Mouse (Mus musculus): ENCODE measurements at regions not wholly inside any gene's neighbourhood (a gene's known extent, or its start where the extent isn't known, plus 50 kb on each side); places are given as distances from the start of the nearest gene placed in this dataset.
A peak's percentile ranks its signal among the peaks of the same experiment; 100 is the strongest.

- H3K36me3 ChIP-seq (ENCODE audit: insufficient read depth, low read length) = no peaks in the 10 kb centered on the region
- H3K9ac ChIP-seq (replicated peaks; ENCODE audit: low read length, poor library complexity, severe bottlenecking) = no peak overlapping the region
- H3K27ac ChIP-seq (ENCODE audit: low read depth, low read length) = no peak overlapping the region
Observed at GRCm38 (mm10) chr1:98714307-98714706, 293.4 kb downstream of the Slco6d1 start.

GRCm38 (mm10) chr1:98720595-98720994 is 299.7 kb downstream of the Slco6d1 start:
- Histone ChIP-seq H3K9me3 (ENCODE audit: low read length) (no peaks in the 10 kb centered on the region), H3K27me3 (ENCODE audit: insufficient read depth, low read length) (no peaks in the 10 kb centered on the region), H3K36me3 (ENCODE audit: insufficient read depth, low read length) (no peaks in the 10 kb centered on the region), H3K4me1 (ENCODE audit: insufficient read depth, low read length) (no peaks in the 10 kb centered on the region), H3K27ac (ENCODE audit: low read depth, low read length) (no peak overlapping the region), H3K4me3 (ENCODE audit: low read depth, low read length) (no peak overlapping the region), H3K9ac (replicated peaks; ENCODE audit: low read length, poor library complexity, severe bottlenecking) (no peak overlapping the region), H3K4me2 (ENCODE audit: low read depth, low read length, poor library complexity, severe bottlenecking) (no peak overlapping the region)
- no peak for DNase-seq (ENCODE audit: low spot score)
- no peak for TF ChIP-seq CTCF (IDR thresholded peaks at IDR 0.05)
- ATAC-seq (ENCODE audit: low FRiP score) = no peak
- 86% methylated on average over 1 of the region's 1 CpGs for WGBS

More at GRCm38 (mm10) chr1:98714307-98714706, 293.4 kb downstream of the Slco6d1 start:
- 81% methylated on average over 1 of the region's 1 CpGs for WGBS
- Histone ChIP-seq H3K4me2 (ENCODE audit: low read depth, low read length, poor library complexity, severe bottlenecking) (no peak overlapping the region), H3K4me1 (ENCODE audit: insufficient read depth, low read length) (no peaks in the 10 kb centered on the region), H3K4me3 (ENCODE audit: low read depth, low read length) (no peak overlapping the region), H3K9me3 (ENCODE audit: low read length) (no peaks in the 10 kb centered on the region), H3K27me3 (ENCODE audit: insufficient read depth, low read length) (no peaks in the 10 kb centered on the region)
- no peak for ATAC-seq (ENCODE audit: low FRiP score)
- no peak for TF ChIP-seq CTCF (IDR thresholded peaks at IDR 0.05)
- no peak for DNase-seq (ENCODE audit: low spot score)

GRCm38 (mm10) chr1:98727354-98728015 is 306.6 kb downstream of the Slco6d1 start:
- no peak for TF ChIP-seq CTCF (IDR thresholded peaks at IDR 0.05)
- DNase-seq (ENCODE audit: low spot score) = no peak
- ATAC-seq (ENCODE audit: low FRiP score) = no peak
- no peaks in the 10 kb centered on the region for H3K9me3 ChIP-seq (ENCODE audit: low read length)
- H3K4me1 ChIP-seq (ENCODE audit: insufficient read depth, low read length) = no peaks in the 10 kb centered on the region
- 92% methylated on average over 3 of the region's 3 CpGs for WGBS
- no peak overlapping the region for H3K4me2 ChIP-seq (ENCODE audit: low read depth, low read length, poor library complexity, severe bottlenecking)
- no peak overlapping the region for H3K9ac ChIP-seq (replicated peaks; ENCODE audit: low read length, poor library complexity, severe bottlenecking)
- H3K36me3 ChIP-seq (ENCODE audit: insufficient read depth, low read length) = no peaks in the 10 kb centered on the region
- no peak overlapping the region for H3K27ac ChIP-seq (ENCODE audit: low read depth, low read length)
- no peak overlapping the region for H3K4me3 ChIP-seq (ENCODE audit: low read depth, low read length)
- H3K27me3 ChIP-seq (ENCODE audit: insufficient read depth, low read length) = no peaks in the 10 kb centered on the region

GRCm38 (mm10) chr1:98748886-98749285 is 328.0 kb downstream of the Slco6d1 start:
- peak; percentile 81 for TF ChIP-seq CTCF (IDR thresholded peaks at IDR 0.05)
- no peak overlapping the region for H3K9ac ChIP-seq (replicated peaks; ENCODE audit: low read length, poor library complexity, severe bottlenecking)
- 0% methylated on average over 2 of the region's 2 CpGs for WGBS
- no peaks in the 10 kb centered on the region for H3K9me3 ChIP-seq (ENCODE audit: low read length)
- DNase-seq (ENCODE audit: low spot score) = peak; percentile 85
- no peak overlapping the region for H3K27ac ChIP-seq (ENCODE audit: low read depth, low read length)
- H3K36me3 ChIP-seq (ENCODE audit: insufficient read depth, low read length) = no peaks in the 10 kb centered on the region
- no peaks in the 10 kb centered on the region for H3K27me3 ChIP-seq (ENCODE audit: insufficient read depth, low read length)
- peak; percentile 74 for ATAC-seq (ENCODE audit: low FRiP score)
- H3K4me2 ChIP-seq (ENCODE audit: low read depth, low read length, poor library complexity, severe bottlenecking) = no peak overlapping the region
- no peaks in the 10 kb centered on the region for H3K4me1 ChIP-seq (ENCODE audit: insufficient read depth, low read length)
- H3K4me3 ChIP-seq (ENCODE audit: low read depth, low read length) = no peak overlapping the region

GRCm38 (mm10) chr1:98788528-98788927 is 367.6 kb downstream of the Slco6d1 start:
- no peaks in the 10 kb centered on the region for H3K9me3 ChIP-seq (ENCODE audit: low read length)
- H3K36me3 ChIP-seq (ENCODE audit: insufficient read depth, low read length) = no peaks in the 10 kb centered on the region
- no peak overlapping the region for H3K4me2 ChIP-seq (ENCODE audit: low read depth, low read length, poor library complexity, severe bottlenecking)
- H3K9ac ChIP-seq (replicated peaks; ENCODE audit: low read length, poor library complexity, severe bottlenecking) = no peak overlapping the region
- H3K4me1 ChIP-seq (ENCODE audit: insufficient read depth, low read length) = no peaks in the 10 kb centered on the region
- no peak overlapping the region for H3K27ac ChIP-seq (ENCODE audit: low read depth, low read length)
- 94% methylated on average over 2 of the region's 2 CpGs for WGBS
- no peak for TF ChIP-seq CTCF (IDR thresholded peaks at IDR 0.05)
- H3K27me3 ChIP-seq (ENCODE audit: insufficient read depth, low read length) = no peaks in the 10 kb centered on the region
- H3K4me3 ChIP-seq (ENCODE audit: low read depth, low read length) = no peak overlapping the region
- no peak for DNase-seq (ENCODE audit: low spot score)
- ATAC-seq (ENCODE audit: low FRiP score) = no peak

- ATAC-seq (ENCODE audit: low FRiP score) (no peak), DNase-seq (ENCODE audit: low spot score) (no peak)
- Histone ChIP-seq H3K4me1 (ENCODE audit: insufficient read depth, low read length) (no peaks in the 10 kb centered on the region), H3K27ac (ENCODE audit: low read depth, low read length) (no peak overlapping the region), H3K36me3 (ENCODE audit: insufficient read depth, low read length) (no peaks in the 10 kb centered on the region), H3K4me3 (ENCODE audit: low read depth, low read length) (no peak overlapping the region), H3K9ac (replicated peaks; ENCODE audit: low read length, poor library complexity, severe bottlenecking) (no peak overlapping the region), H3K27me3 (ENCODE audit: insufficient read depth, low read length) (no peaks in the 10 kb centered on the region), H3K4me2 (ENCODE audit: low read depth, low read length, poor library complexity, severe bottlenecking) (no peak overlapping the region), H3K9me3 (ENCODE audit: low read length) (no peaks in the 10 kb centered on the region)
- no peak for TF ChIP-seq CTCF (IDR thresholded peaks at IDR 0.05)
- 96% methylated on average over 3 of the region's 3 CpGs for WGBS
Observed at GRCm38 (mm10) chr1:98793320-98793719, 372.4 kb downstream of the Slco6d1 start.
